Mouse (Mus musculus) myocyte (in vitro differentiated cells): ENCODE measurements around the gene Bcas3.

Experiments
- CEBPB ChIP-seq: IDR thresholded peaks from 2 replicates; pipeline ENCODE4 v1.6.1; 2011; ENCODE audit warnings: mild to moderate bottlenecking, moderate library complexity; ENCODE audit not compliant: poor library complexity, insufficient read depth, severe bottlenecking
- E2F4 ChIP-seq: IDR thresholded peaks from one replicate; pipeline ENCODE4 v1.6.1; 2011; ENCODE audit warnings: mild to moderate bottlenecking, control low read depth, moderate library complexity; ENCODE audit not compliant: insufficient read depth
- MAX ChIP-seq: IDR thresholded peaks from one replicate; pipeline ENCODE4 v1.6.1; 2011; ENCODE audit warnings: low read depth, mild to moderate bottlenecking, control low read depth
- MYOD1 ChIP-seq, 3 experiments: IDR thresholded peaks; one replicate each; pipeline ENCODE4 v1.6.1; 2011; ENCODE audit warnings: control low read depth in 2 of 3, low read depth in 2 of 3, mild to moderate bottlenecking in 2 of 3, moderate library complexity in 1 of 3; ENCODE audit not compliant: insufficient read length in 2 of 3, control insufficient read depth in 1 of 3
- MYOG ChIP-seq, 3 experiments: IDR thresholded peaks; one replicate each; pipeline ENCODE4 v1.6.1; 2011; ENCODE audit warnings: control low read depth in 2 of 3, low read depth in 2 of 3, mild to moderate bottlenecking in 2 of 3; ENCODE audit not compliant: insufficient read length in 2 of 3, control insufficient read depth in 1 of 3, insufficient read depth in 1 of 3
- POLR2A ChIP-seq: IDR thresholded peaks from one replicate; pipeline ENCODE4 v1.6.1; 2011; ENCODE audit warnings: low read depth, mild to moderate bottlenecking, control low read depth, moderate library complexity; ENCODE audit not compliant: insufficient read length
- POLR2AphosphoS2 ChIP-seq: IDR thresholded peaks from one replicate; pipeline ENCODE4 v1.6.1; 2011; ENCODE audit warnings: low read depth, control low read depth; ENCODE audit not compliant: insufficient read length
- SRF ChIP-seq: IDR thresholded peaks from one replicate; pipeline ENCODE4 v1.6.1; 2011; ENCODE audit warnings: low read depth; ENCODE audit not compliant: control insufficient read depth, insufficient read length
- TCF12 ChIP-seq: IDR thresholded peaks from one replicate; pipeline ENCODE4 v1.6.1; 2011; ENCODE audit warnings: mild to moderate bottlenecking, control low read depth; ENCODE audit not compliant: poor library complexity, insufficient read depth, severe bottlenecking
- TCF3 ChIP-seq: IDR thresholded peaks from one replicate; pipeline ENCODE4 v1.6.1; 2011; ENCODE audit warnings: low read depth, control low read depth; ENCODE audit not compliant: insufficient read length
- USF1 ChIP-seq: IDR thresholded peaks from one replicate; pipeline ENCODE4 v1.6.1; 2011; ENCODE audit warnings: low read depth, mild to moderate bottlenecking, control low read depth, moderate library complexity

- TF ChIP-seq USF1 (no peak), POLR2A (no peak), MAX (no peak), CEBPB (no peak), E2F4 (no peak), MYOG (IDR thresholded peaks at IDR 0.05; ENCODE audit: control insufficient read depth in 1 of 3, insufficient read depth in 1 of 3, insufficient read length in 2 of 3, low read depth in 2 of 3) (no peak), SRF (no peak), MYOD1 (IDR thresholded peaks at IDR 0.05; ENCODE audit: control insufficient read depth in 1 of 3, insufficient read length in 2 of 3, low read depth in 2 of 3) (no peak), POLR2AphosphoS2 (no peak), TCF3 (no peak), TCF12 (no peak)
Observed at GRCm38 (mm10) chr11:85838424-85839257, 485.7 kb downstream of the Bcas3 start.
